Mouse (Mus musculus) liver, adult 2 months (tissue): ENCODE results near the gene Uck1.

ENCODE experiments used
- CTCF ChIP-seq: fragments of 200-500 bp; IDR thresholded peaks from 2 replicates; pipeline ENCODE4 v1.5.1; 2011; ENCODE audit warnings: low read depth, low read length, control low read depth
- POLR2A ChIP-seq: fragments of 200-500 bp; IDR thresholded peaks from 2 replicates; pipeline ENCODE4 v1.6.1; 2011; ENCODE audit warnings: low read length, control low read depth; ENCODE audit not compliant: insufficient read depth; ENCODE audit errors: extremely low read depth

DNA sequence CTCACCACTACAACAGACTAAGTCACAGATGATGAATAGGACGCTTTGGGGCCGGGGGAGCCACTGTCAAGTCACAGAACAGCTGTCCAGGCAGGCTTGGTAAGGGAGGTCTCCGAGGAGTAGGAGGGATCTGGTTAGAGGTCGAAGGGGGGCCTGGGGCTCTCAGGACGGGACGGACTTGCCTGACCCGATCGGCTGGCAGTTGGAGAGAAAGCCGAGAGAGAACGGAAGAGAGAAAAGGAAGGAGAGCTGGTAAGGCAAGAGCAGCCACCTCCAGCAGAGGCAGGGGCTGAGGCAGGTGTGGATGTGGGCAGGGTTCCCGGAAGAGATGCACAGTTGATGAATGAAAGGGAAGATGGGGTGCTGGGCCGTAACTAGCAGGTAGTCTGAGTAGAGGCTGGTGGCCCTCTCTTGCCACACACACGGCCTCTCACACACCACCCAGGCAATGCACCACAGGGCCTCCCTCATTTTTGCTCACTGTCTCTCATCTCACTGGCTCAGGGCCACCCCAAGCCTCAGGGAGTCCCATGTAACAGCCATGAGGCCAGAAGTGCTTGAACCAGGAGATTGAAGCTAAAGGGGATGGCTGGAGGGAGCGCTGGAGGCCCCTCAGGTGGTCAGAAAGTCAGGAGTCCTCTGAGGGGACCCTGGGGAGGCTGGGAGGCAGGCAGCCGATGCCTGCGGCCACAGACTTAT lies 49.1 kb upstream of the Uck1 start:
- TF ChIP-seq POLR2A (no peak), CTCF (no peak)
